Mouse (Mus musculus): ENCODE data around the gene Ntn1. TPM values are rescaled to one million over a fixed set of nuclear protein-coding genes. Genes with fewer than 3 reads are reported as not detected.

Ntn1 gene
- polyA plus RNA-seq, 1 experiment from 2014 or later: 13.6 TPM

DNA sequence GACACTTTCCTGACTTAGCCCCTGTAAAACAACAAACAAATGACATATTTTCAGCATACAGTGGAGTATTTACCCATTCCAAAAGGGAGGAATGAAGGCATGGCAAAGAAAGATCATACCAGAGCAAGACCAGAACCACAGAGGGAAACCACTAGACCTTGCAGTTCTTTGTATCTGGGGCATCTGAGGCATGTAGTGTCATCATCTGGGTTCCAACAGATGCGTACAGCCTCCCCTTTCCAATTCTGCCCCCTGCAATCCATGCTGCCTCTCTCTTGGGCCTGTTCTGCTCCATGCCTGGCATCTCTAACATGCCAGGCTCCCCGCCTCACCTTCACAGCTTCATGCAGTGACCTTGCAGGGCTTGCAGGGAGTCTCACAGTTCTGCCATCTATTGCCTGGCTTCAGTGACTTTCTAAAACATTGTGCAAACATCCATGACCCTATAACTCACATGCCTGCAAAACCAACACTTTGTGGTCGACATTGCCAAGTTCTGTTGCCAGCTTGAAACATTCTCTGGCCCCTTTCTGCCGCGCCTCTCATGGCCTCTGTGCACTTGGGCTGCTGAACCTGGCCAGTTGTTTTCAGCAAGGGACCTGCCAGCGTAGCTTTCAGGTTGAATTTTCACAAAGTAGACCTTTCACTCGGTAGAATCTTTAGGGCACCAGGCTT lies 228.5 kb downstream of the Ntn1 start:
- Histone ChIP-seq H3K4me3 (ENCODE audit: low read length) (no peak overlapping the region), H3K4me1 (ENCODE audit: insufficient read depth, low read length) (peaks cover 5% of the 10 kb centered on the region; the same call in 1 of the 2 replicates), H3K27me3 (ENCODE audit: insufficient read depth, low read length) (no peaks in the 10 kb centered on the region), H3K9ac (replicated peaks; ENCODE audit: low read length) (no peak overlapping the region), H3K9me3 (ENCODE audit: low read length) (no peaks in the 10 kb centered on the region), H3K36me3 (ENCODE audit: insufficient read depth, low read length) (no peaks in the 10 kb centered on the region), H3K4me2 (replicated peaks; ENCODE audit: low read depth, low read length) (no peak overlapping the region), H3K27ac (ENCODE audit: low read length) (no peak overlapping the region)
- no peak for ATAC-seq (ENCODE audit: low FRiP score, low TSS enrichment)
- 71% methylated on average over 7 of the region's 7 CpGs for WGBS

DNA sequence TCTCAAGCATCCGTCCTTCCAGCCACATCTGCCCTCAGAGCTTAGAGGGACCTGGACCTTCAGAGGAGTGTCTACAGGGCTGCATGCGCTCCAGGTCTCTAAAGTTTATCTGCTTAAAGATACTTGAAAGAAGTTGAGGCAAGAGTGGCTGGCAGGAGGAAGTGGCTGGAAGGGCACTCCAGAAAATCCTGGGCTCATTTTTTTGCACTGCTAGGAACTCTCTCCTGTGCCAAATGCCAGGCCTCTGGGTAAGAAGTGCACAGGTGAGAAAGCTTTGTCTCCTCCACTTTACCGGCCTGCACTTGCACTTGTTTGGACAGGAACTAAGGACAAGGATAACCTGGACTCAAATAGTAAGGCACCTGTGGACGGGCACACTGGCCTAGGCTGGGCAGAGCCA lies 232.2 kb downstream of the Ntn1 start:
- Histone ChIP-seq H3K9ac (replicated peaks; ENCODE audit: low read length) (no peak overlapping the region), H3K27me3 (ENCODE audit: insufficient read depth, low read length) (no peaks in the 10 kb centered on the region), H3K36me3 (ENCODE audit: insufficient read depth, low read length) (no peaks in the 10 kb centered on the region), H3K4me1 (ENCODE audit: insufficient read depth, low read length) (peaks cover 3% of the 10 kb centered on the region; the same call in 1 of the 2 replicates), H3K4me3 (ENCODE audit: low read length) (no peak overlapping the region), H3K27ac (ENCODE audit: low read length) (no peak overlapping the region), H3K9me3 (ENCODE audit: low read length) (no peaks in the 10 kb centered on the region), H3K4me2 (replicated peaks; ENCODE audit: low read depth, low read length) (no peak overlapping the region)
- no peak for ATAC-seq (ENCODE audit: low FRiP score, low TSS enrichment)
- 46% methylated on average over 4 of the region's 4 CpGs for WGBS

DNA sequence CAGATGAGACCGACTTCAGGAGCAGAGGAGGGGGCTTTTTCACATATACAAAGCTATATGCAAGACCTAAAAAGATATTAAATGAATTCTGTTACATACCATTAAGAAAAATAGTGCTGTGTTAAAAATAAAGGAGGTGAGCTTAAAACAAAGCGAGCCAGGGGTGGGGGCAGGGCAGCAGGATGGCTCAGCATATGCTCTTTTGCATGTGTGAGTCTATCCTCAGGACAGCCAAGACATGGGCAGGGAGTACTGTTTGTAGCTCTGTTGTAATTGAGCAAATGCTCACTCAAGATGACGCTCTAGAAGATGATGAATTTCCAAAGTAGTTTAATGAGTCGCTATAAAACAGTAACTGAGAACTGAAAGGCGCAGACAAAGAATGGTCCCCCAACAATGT lies 236.2 kb downstream of the Ntn1 start:
- WGBS: 90% methylated on average over 5 of the region's 5 CpGs

DNA sequence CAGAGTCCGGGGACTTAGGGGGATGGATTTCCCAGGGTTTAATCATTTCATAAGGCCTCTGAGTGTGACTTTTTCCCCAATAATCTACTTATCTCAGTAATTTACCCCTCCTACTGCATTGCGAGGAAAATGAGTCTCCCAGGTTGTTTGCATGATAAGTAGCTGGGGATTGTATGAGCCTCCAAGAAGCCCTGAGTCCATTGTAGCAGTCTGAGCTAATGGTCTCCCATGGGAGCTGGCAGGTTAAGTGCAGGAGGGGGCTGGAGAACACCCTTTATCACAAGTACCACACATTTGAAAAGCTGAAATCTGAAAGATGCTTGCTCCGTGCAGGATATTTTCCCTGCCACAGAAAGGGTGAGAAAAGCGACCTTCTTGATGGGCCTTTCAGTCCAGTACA lies 240.8 kb downstream of the Ntn1 start:
- WGBS: 76% methylated on average over 4 of the region's 4 CpGs
- ATAC-seq (ENCODE audit: low FRiP score, low TSS enrichment): no peak
- H3K4me3 ChIP-seq (ENCODE audit: low read length): no peak overlapping the region
- H3K27ac ChIP-seq (ENCODE audit: low read length): no peak overlapping the region
- H3K4me2 ChIP-seq (replicated peaks; ENCODE audit: low read depth, low read length): no peak overlapping the region
- no peaks in the 10 kb centered on the region for H3K9me3 ChIP-seq (ENCODE audit: low read length)
- no peak overlapping the region for H3K9ac ChIP-seq (replicated peaks; ENCODE audit: low read length)
- no peaks in the 10 kb centered on the region for H3K4me1 ChIP-seq (ENCODE audit: insufficient read depth, low read length)
- H3K27me3 ChIP-seq (ENCODE audit: insufficient read depth, low read length): no peaks in the 10 kb centered on the region
- no peaks in the 10 kb centered on the region for H3K36me3 ChIP-seq (ENCODE audit: insufficient read depth, low read length)

More for the DNA sequence above, 236.2 kb downstream of the Ntn1 start:
- Histone ChIP-seq H3K4me2 (replicated peaks; ENCODE audit: low read depth, low read length) (no peak overlapping the region), H3K4me3 (ENCODE audit: low read length) (no peak overlapping the region), H3K36me3 (ENCODE audit: insufficient read depth, low read length) (no peaks in the 10 kb centered on the region), H3K9me3 (ENCODE audit: low read length) (no peaks in the 10 kb centered on the region), H3K27ac (ENCODE audit: low read length) (no peak overlapping the region), H3K4me1 (ENCODE audit: insufficient read depth, low read length) (no peaks in the 10 kb centered on the region; the same call in 1 of the 2 replicates), H3K27me3 (ENCODE audit: insufficient read depth, low read length) (no peaks in the 10 kb centered on the region), H3K9ac (replicated peaks; ENCODE audit: low read length) (no peak overlapping the region)
- no peak for ATAC-seq (ENCODE audit: low FRiP score, low TSS enrichment)

Small RNA genes lying within 50 kb of the gene (microRNA-seq; reads per million reads assigned to microRNA genes)
- gene Mir6406: not detected

Other genes starting within 250 kb of the Ntn1 start
- gene Pik3r5, start 31.3 kb upstream of the Ntn1 start, polyA plus RNA-seq (2015; fragmentation: Nextera tagmentation; extraction: Ambion mirVana): 0.27 and 0.77 TPM in 2 replicates
- 5.0 and 5.9 TPM in 2 replicates for gene Pik3r6, start 102.2 kb upstream of the Ntn1 start, polyA plus RNA-seq (2015; fragmentation: Nextera tagmentation; extraction: Ambion mirVana)
- gene Mfsd6l, start 155.4 kb upstream of the Ntn1 start, polyA plus RNA-seq (2015; fragmentation: Nextera tagmentation; extraction: Ambion mirVana): 2.6 and 2.9 TPM in 2 replicates
- gene Ccdc42, start 186.2 kb upstream of the Ntn1 start, polyA plus RNA-seq (2015; fragmentation: Nextera tagmentation; extraction: Ambion mirVana): 3.3 and 3.5 TPM in 2 replicates

All from kidney, embryonic 16.5 days (tissue).